ENCODE assay signal across 28 mouse cellular contexts in the genomic region with DNA sequence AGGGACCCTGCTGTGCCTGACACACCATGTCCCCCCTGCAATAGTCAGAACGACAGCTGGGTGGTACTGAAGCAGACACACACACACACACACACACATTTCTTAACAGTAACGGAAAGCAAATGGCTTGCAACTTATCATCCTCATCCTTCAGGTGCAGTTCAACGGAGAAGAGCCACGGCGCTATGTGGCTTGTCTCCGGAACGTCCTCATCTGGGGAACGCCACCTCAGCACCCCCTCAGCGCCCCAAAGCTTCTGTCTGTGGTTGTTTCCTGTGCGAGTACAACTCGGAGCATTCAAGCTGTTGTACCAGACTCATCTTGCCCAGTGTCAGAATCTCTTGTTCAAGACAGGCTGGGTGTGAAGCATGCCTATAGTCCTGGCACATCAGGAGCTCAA. TPM values are rescaled to one million over a fixed set of nuclear protein-coding genes. Genes with fewer than 3 reads are reported as not detected.
A peak's percentile ranks its signal among the peaks of the same experiment; 100 is the strongest.
DNase-seq lines count a peak whose midpoint lies in the region; ATAC-seq and TF ChIP-seq lines count a peak whose summit lies in the region.
"Had no signal": no experiment of that assay in that cellular context is flagged by ENCODE, and none has a peak within 500 bp of the region (broad histone marks: within the 10 kb centered on the region; RNA-seq: fewer than 3 reads in every experiment).

No protein-coding gene starts in this region.

- no peaks in the 10 kb centered on the region for H3K9me3 ChIP-seq in forebrain, postnatal 0 days (ENCODE audit: low read length)
- no peaks in the 10 kb centered on the region for H3K9me3 ChIP-seq in forebrain, embryonic 13.5 days (replicated peaks)
- H3K9me3 ChIP-seq: embryonic facial prominence, embryonic 10.5 days; embryonic facial prominence, embryonic 13.5 days; forebrain, embryonic 12.5 days; hindbrain, embryonic 10.5 days; hindbrain, embryonic 13.5 days had no signal

- peak; percentile 14 for DNase-seq in forebrain, postnatal 0 days
- peak; percentile 30 for DNase-seq in thymus, adult 2 months
- peak; percentile 69 for DNase-seq in thymus, postnatal 14 days
- DNase-seq in thymus, postnatal 4 days: peak; percentile 66
- no peak for DNase-seq in adrenal gland, adult (ENCODE audit: inconsistent age in 2 of 2, low spot score in 1 of 2)
- no peak for DNase-seq in adrenal gland, adult 8-10 months
- DNase-seq: adrenal gland, postnatal 14 days; B cell, adult 2 months; cerebellum, adult 11 months; cerebellum, adult 2 months; cerebellum, adult 9-11 months; cerebellum, postnatal 25 days; embryo, embryonic 11 days; gastrocnemius, adult 2 months; gastrocnemius, postnatal 14 days; heart, adult 11 months; heart, postnatal 36 days had no signal

- H3K4me2 ChIP-seq in forebrain, postnatal 0 days (ENCODE audit: low read depth): no peak overlapping the region
- no peak overlapping the region for H3K4me2 ChIP-seq in forebrain, embryonic 13.5 days

- ATAC-seq in forebrain, postnatal 0 days: no peak
- ATAC-seq in forebrain, embryonic 13.5 days: no peak
- ATAC-seq: activated CD4-positive, CD25-positive, alpha-beta regulatory T cell, adult 4 months; forebrain, embryonic 16.5 days; hindbrain, embryonic 16.5 days had no signal

- TF ChIP-seq POLR2A in thymus, adult 2 months (IDR thresholded peaks at IDR 0.05; ENCODE audit: control insufficient read depth, extremely low read depth, insufficient read depth, low read length, poor library complexity): no peak

- peaks cover 45% of the 10 kb centered on the region for H3K4me1 ChIP-seq in forebrain, postnatal 0 days (ENCODE audit: insufficient read depth)
- H3K4me1 ChIP-seq in forebrain, embryonic 13.5 days: peaks cover 54% of the 10 kb centered on the region
- H3K4me1 ChIP-seq in thymus, adult 2 months (replicated peaks; ENCODE audit: control insufficient read depth, insufficient read depth, low read length): peaks cover 35% of the 10 kb centered on the region

- no peaks in the 10 kb centered on the region for H3K27me3 ChIP-seq in forebrain, postnatal 0 days (ENCODE audit: insufficient read depth, low read length)
- peaks cover 10% of the 10 kb centered on the region for H3K27me3 ChIP-seq in forebrain, embryonic 13.5 days
- H3K27me3 ChIP-seq in thymus, adult 2 months (ENCODE audit: control insufficient read depth, insufficient read depth, low read length): no peaks in the 10 kb centered on the region

- no peak overlapping the region for H3K9ac ChIP-seq in forebrain, postnatal 0 days
- no peak overlapping the region for H3K9ac ChIP-seq in forebrain, embryonic 13.5 days

- H3K27ac ChIP-seq in forebrain, postnatal 0 days (ENCODE audit: low read depth, low read length): no peak overlapping the region
- H3K27ac ChIP-seq in forebrain, embryonic 13.5 days: no peak overlapping the region
- H3K27ac ChIP-seq in thymus, adult 2 months (ENCODE audit: control insufficient read depth, insufficient read depth, low read length): peak overlapping the region; percentile 80
- H3K27ac ChIP-seq: embryonic facial prominence, embryonic 10.5 days; embryonic facial prominence, embryonic 13.5 days; forebrain, embryonic 12.5 days; hindbrain, embryonic 13.5 days had no signal

- TF ChIP-seq CTCF in forebrain, postnatal 0 days (IDR thresholded peaks at IDR 0.05; ENCODE audit: low read depth): no peak
- no peak for TF ChIP-seq CTCF in thymus, adult 2 months (IDR thresholded peaks at IDR 0.05; ENCODE audit: borderline replicate concordance, control insufficient read depth, extremely low read depth, insufficient read depth, low read length, poor library complexity)

- no peaks in the 10 kb centered on the region for H3K36me3 ChIP-seq in forebrain, postnatal 0 days (ENCODE audit: insufficient read depth)
- H3K36me3 ChIP-seq in forebrain, embryonic 13.5 days (ENCODE audit: poor library complexity, severe bottlenecking): no peaks in the 10 kb centered on the region
- H3K36me3 ChIP-seq in thymus, adult 2 months (ENCODE audit: control insufficient read depth, insufficient read depth, low read length): no peaks in the 10 kb centered on the region
- H3K36me3 ChIP-seq: embryonic facial prominence, embryonic 10.5 days; embryonic facial prominence, embryonic 13.5 days; forebrain, embryonic 12.5 days; hindbrain, embryonic 10.5 days; hindbrain, embryonic 13.5 days had no signal

- H3K4me3 ChIP-seq in forebrain, postnatal 0 days (ENCODE audit: low read depth, low read length): no peak overlapping the region
- no peak overlapping the region for H3K4me3 ChIP-seq in forebrain, embryonic 13.5 days
- no peak overlapping the region for H3K4me3 ChIP-seq in thymus, adult 2 months (ENCODE audit: control insufficient read depth, insufficient read depth, low read length)
- H3K4me3 ChIP-seq: embryonic facial prominence, embryonic 13.5 days; erythroblast, embryonic 14.5 days; forebrain, embryonic 12.5 days had no signal

- 76% methylated on average over 11 of the region's 11 CpGs for WGBS in forebrain, postnatal 0 days
- 76% methylated on average over 11 of the region's 11 CpGs for WGBS in forebrain, embryonic 13.5 days
- 52% methylated on average over 11 of the region's 11 CpGs for WGBS in thymus, adult 2 months

RNA-seq across cellular contexts. Expression of a gene that starts 0.8 kb away (rescaled TPM):
- 0.38 and 0.46 TPM in 2 replicates for total RNA-seq in forebrain, postnatal 0 days (2014; rRNA removed)
- polyA plus RNA-seq in forebrain, postnatal 0 days (2015; fragmentation: Nextera tagmentation; extraction: Ambion mirVana): 0.05 and 0.19 TPM in 2 replicates
- polyA plus RNA-seq in forebrain, embryonic 13.5 days (2015; fragmentation: Nextera tagmentation; extraction: Ambion mirVana): 0.28 and 0.37 TPM in 2 replicates
- polyA plus RNA-seq in thymus, adult 2 months (2012; rRNA removed): 0.42 and 0.50 TPM in 2 replicates
- under 1 TPM in 1 of 4 experiments, not detected in 3; 0.13 TPM for total RNA-seq in adrenal gland, adult 8-10 months (2022)
- total RNA-seq: common myeloid progenitor, adult 5-6 weeks; gastrocnemius, adult 2 months had no signal
- polyA plus RNA-seq: activated CD4-positive, CD25-positive, alpha-beta regulatory T cell, adult 4 months; embryonic facial prominence, embryonic 10.5 days; erythroblast, embryonic 14.5 days had no signal

RNA-seq across cellular contexts. Expression of a gene that starts 11.7 kb away (rescaled TPM):
- 10.1 and 10.3 TPM in 2 replicates for total RNA-seq in forebrain, postnatal 0 days (2014; rRNA removed)
- polyA plus RNA-seq in forebrain, postnatal 0 days (2015; fragmentation: Nextera tagmentation; extraction: Ambion mirVana): 2.7 and 4.2 TPM in 2 replicates
- polyA plus RNA-seq in forebrain, embryonic 13.5 days (2015; fragmentation: Nextera tagmentation; extraction: Ambion mirVana): 8.4 and 8.8 TPM in 2 replicates
- 0.18 and 0.26 TPM in 2 replicates for polyA plus RNA-seq in thymus, adult 2 months (2012; rRNA removed)
- total RNA-seq in adrenal gland, adult 8-10 months (2022): under 1 TPM; 0.29 to 0.73 (median 0.33) TPM
- total RNA-seq: common myeloid progenitor, adult 5-6 weeks had no signal
- polyA plus RNA-seq: activated CD4-positive, CD25-positive, alpha-beta regulatory T cell, adult 4 months; erythroblast, embryonic 14.5 days had no signal

Comparison
In these comparisons a context has a peak if more than half of its experiments do, and no peak if none do; other contexts are left out.
1. DNase-seq: peak in forebrain, postnatal 0 days (single experiment), thymus, adult 2 months (single experiment), thymus, postnatal 14 days (single experiment) and thymus, postnatal 4 days (single experiment); none in adrenal gland, adult (0 of 2) and adrenal gland, adult 8-10 months (single experiment).